Mouse (Mus musculus): Measurements from ENCODE around the gene Slco1a6.
"Not testable (repeated sequence)": the region's sequence is repeated elsewhere in the genome, so short reads cannot be mapped to it uniquely, and the experiment has no call there.

Slco1a6 gene

DNA sequence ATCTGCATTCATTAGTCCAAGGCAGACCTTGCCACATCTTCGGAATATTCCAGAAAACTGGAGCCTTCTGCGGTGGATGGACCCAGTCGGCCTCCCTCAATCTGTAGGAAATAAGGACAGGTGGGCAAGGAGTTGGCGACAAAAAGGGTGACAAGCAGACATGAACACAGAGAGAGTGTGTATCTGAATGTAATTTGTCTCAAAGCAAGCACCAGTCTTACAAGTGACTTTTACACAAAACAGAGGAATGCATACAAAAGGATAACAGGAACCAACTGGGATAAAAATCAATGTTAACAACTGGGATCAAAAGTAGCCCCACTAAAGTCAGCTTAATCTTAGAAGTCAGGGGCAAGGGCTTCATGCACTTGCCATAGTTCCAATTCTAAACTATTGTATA is at the start of gene Slco1a6:
Gene Slco1a6, minus strand, starts transcription at position 101 of the 400 bp plus-strand sequence.
- in situ Hi-C loops (cut with MseI, MboI): no loop called here

DNA sequence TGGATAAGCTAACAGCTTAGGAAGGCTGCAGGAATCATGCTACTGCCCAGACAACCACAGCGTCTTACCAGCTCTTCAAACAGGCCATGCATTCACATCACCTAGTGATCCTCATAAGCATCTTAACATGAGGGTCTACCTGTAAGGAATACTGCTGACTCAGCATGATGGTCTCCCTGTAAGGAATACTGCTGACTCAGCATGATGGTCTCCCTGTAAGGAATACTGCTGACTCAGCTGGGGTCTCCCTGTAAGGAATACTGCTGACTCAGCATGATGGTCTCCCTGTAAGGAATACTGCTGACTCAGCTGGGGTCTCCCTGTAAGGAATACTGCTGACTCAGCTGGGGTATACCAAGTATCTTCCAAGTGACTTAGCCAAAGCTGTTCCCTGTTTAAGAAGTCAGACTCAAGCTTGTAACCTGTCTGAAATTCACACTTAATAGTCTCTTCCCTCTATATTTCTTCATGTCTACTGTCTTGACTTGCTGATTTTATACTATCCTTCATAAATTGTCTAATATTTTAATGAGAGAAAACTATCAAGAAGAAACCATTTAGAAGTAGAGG is 42.5 kb upstream of the Slco1a6 start:
- in situ Hi-C loops (cut with MseI, MboI): not testable (repeated sequence)

DNA sequence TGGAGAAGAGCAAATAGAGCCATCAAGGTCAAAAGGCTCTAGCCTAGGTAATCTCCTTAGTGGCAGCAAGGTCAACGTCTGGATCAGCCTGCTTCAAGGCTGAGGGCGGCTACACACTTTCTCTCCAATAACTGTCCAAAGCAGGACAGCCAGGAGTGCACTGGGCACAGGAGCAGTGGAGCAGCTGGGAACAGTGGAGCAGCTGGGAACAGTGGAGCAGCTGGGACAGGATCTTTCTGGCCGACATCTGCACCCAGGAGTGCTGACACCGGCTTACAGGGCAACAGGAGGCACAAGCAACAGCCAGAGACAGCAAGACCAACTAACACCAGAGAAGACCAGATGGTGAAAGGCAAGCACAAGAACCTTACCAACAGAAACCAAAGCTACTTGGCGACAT is 36.7 kb upstream of the Slco1a6 start:
- in situ Hi-C loops (cut with MseI, MboI): no loop called here

DNA sequence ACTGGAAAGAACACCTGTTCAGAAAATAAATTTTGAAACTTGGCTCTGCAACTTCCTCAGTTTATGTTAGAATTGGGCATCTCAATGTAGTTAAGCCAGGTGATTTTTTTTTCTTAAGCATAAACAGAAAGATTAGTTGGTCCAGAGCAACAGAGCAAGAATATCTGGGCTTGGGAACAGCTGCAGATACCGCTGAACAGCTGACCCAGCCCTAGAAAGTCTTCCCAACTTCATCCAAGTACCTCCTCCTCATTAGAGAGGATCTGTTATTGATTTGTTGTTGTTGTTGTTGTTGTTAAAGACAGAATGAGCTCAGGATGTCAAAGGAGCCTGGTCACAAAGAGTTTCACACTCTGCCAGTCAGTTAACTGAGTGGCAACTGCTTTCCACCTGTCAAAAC is 31.1 kb upstream of the Slco1a6 start:
- in situ Hi-C loops (cut with MseI, MboI): no loop called here

DNA sequence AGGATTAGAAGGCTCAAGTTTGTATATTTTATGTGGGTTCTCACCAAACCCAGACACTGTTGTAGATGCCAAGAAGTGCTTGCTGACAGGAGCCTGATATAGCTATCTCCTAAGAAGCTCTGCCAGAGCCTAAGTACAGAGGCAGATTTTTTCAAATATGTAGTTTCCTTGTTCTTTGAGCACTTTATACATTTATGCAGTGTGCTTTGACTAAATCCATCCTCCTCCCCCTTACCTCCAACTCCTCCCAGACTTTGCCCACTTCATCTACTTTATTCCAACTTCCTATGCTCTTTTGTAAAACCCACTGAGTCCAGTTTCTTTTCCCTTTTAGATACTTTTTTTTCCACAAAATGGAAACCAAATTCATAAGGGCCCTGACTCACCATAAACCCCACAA is 11.8 kb upstream of the Slco1a6 start:
- in situ Hi-C loops (cut with MseI, MboI): no loop called here

DNA sequence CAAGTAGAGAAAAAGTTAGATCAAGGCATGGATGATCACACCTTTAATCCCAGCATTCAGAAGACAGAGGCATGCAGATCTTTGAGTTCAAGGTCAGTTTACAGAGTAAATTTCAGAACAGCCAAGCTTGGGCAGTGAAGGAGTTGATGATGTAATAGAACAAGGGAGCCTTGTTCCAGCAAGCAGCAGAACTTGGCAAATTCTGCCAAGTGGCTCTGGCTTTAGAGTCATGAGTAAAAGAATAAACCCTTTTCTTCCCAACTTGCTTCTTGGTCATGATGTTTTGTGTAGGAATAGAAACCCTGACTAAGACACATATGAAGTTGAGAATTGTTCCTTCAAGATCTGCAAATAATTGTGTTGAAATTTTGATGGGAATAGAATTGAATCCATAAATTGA is 3.5 kb upstream of the Slco1a6 start:
- in situ Hi-C loops (cut with MseI, MboI): no loop called here

DNA sequence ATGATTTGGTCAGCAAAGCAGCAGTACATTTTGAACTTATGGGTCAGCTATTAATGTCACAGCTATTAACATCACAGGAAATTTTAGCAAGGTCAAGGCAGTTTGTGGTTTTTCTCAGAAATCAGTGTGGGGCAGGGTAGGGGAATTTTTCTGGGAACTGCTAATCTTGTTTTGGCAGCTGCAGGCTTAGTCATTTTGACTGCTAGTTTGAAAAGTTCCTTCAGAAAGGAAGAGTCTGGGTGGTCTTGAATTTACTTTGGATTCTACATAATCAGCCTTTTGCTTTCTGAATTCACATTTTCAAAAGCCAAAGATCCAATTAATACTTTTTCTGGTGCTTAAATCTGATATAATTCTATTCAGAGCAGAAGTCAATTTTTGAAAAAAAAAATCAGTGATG is 1.4 kb upstream of the Slco1a6 start:
- in situ Hi-C loops (cut with MseI, MboI): no loop called here

DNA sequence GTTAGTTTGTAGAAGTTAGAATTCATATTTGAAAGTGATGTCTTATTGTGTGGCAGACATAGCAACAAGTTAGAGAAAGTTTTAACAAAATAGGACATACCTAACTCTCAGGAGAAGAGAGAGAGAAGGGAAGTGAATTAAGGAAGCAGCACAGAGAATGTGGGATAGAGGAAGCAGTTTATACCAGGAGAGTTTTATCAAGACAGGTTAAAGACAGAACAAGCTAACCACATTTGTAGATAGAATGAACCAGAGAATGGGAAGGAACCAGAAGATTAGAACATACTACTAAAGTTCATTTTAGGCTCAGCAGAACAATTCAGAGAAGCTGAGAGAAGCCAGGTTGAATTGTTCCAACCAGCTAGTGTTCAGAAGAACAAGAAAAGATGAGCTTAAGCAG is 7.8 kb downstream of the Slco1a6 start:
- in situ Hi-C loops (cut with MseI, MboI): no loop called here

DNA sequence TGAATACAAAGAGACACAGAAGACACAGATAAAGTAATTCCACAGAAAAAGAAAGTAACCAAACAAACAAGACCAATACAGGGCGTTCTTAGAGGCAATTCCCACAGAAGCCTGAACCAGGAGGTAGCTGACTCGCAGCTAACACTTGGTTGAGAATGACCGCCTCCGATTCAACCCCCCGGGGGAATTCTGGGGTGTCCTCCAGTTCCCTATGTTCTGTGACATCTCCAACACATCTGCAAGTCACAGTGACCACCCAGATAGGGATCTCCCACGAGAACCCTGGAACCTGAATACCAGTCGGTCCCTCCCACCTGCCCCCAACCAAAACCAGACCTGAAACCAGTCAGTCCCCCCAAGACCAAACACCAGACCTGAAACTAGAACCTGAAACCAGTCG is 14.1 kb downstream of the Slco1a6 start:
- in situ Hi-C loops (cut with MseI, MboI): no loop called here

DNA sequence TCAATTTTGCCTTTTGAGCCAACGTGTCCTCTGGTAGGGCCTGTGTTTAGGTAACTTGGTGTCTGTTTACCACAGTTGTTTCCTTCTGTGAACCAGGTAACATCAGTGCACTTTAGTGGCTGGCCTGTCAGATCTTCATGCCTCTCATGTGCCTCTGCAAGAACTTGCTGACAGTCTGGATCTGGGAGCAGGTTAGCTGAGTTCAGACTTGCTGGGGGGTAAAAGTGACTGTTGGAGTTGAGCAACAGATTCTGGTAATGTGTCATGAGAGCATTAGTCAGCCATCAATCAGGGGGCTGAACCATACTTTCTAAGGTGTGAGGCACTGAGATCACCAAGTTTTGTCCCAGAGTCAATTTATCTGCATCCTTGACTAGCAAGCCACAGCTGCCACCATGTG is 16.4 kb downstream of the Slco1a6 start:
- in situ Hi-C loops (cut with MseI, MboI): no loop called here

DNA sequence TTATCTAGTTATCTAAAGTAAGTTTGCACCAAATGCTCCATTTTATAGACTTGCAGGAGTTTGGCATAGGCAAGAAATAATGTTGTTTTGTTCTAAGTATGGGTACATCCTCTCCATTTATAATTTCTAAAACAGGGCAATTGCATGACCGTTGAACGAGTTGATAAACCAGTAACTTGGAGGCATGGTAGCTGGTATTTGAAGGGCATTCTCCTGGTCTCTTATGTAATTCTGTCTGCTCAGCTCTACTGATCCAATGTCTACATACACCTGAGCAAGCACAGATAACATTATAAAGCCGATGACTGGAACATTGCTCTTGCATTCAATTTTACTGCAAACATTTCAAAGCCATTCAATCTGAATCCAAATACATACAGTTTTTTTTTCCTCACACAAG is 20.9 kb downstream of the Slco1a6 start:
- in situ Hi-C loops (cut with MseI, MboI): no loop called here

DNA sequence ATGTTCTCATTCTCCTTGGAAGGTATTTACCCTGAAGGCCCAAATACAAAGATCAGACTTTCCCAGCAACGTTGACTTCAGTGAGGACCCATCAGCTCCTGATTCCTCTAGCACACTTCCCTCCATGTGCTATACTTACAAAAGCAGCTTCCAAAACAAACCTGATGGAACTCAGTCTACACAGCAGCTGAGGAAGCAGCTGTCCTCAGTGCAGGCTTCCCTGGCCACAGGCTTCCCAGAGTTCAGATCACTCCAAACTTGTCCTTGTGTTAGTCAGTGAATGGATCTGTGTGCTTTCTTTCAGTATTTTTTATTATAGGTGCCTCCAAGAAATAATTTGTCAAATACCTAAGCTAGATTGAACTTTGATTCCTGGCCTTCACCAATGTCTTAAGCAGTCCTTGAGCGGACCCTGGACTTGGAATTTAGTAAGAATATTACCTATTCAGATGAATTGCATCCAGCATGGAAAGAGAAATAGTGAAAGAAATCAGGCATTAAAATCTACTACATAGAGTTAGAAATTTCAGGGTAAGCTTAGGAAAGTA is 22.4 kb downstream of the Slco1a6 start:
- in situ Hi-C loops (cut with MseI, MboI): no loop called here

DNA sequence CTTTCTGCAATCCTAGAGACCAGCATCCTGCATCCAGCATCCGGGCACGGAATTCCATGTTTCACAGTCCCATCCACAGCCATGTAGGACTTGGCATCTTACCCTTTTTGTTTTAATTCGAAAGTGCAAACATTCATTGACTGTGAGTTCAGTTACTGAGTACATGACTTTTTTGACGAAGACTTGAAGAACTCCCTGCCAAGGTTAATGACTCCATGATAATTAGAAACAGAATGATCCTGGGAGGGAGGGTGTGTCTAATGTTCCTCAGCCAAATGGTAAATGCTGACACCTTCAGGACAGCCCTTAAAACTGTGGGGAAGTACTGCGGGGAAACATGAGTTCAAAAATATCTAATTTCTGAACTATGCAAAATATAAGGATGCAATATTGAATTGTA is 44.9 kb downstream of the Slco1a6 start:
- in situ Hi-C loops (cut with MseI, MboI): no loop called here

DNA sequence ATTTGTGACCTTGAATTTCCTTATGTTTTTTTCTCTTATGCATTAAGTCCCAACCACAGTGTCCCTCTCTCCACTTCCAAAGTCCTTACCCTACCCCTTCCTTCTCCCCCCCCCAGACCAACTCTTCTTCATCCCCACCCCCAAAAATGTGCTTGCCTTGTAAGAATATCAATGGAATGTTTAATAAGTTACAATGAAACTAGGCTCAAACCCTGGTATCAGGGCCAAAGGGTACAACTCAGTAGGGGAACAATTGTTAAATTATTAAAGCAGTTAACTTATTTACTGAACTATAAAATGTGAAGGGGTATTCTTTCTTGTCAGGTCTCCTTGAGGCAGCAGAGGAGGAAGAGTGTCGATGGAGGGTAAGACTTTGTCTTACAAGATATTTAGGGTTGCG is 47.1 kb downstream of the Slco1a6 start:
- in situ Hi-C loops (cut with MseI, MboI): no loop called here

DNA sequence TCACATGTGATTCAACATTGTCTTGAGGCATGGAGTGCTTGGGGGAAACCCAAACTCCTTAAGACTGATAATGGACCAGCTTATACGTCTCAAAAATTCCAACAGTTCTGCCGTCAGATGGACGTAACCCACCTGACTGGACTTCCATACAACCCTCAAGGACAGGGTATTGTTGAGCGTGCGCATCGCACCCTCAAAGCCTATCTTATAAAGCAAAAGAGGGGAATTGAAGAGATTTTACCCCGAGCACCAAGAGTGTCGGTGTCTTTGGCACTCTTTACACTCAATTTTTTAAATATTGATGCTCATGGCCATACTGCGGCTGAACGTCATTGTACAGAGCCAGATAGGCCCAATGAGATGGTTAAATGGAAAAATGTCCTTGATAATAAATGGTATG is 54.2 kb downstream of the Slco1a6 start:
- in situ Hi-C loops (cut with MseI, MboI): not testable (repeated sequence)

DNA sequence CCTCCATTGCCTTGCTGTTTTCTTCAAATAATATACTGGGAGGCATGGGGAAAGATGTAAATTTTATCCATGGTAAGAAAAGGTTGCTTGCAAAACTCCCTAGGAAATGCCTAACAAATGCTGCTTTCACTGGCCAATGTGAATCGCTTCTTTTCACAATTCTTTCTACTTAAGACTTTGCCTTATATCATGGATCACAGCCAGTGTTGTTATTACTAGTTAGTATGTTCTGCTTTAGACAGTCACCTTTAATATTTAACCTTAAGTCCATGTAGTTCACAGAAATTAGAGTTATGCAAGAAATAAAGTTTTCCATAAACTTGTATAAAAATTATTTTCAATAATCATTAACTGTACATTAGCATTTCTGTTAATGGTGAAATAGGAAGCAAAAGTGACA is 60.0 kb downstream of the Slco1a6 start:
- in situ Hi-C loops (cut with MseI, MboI): no loop called here

DNA sequence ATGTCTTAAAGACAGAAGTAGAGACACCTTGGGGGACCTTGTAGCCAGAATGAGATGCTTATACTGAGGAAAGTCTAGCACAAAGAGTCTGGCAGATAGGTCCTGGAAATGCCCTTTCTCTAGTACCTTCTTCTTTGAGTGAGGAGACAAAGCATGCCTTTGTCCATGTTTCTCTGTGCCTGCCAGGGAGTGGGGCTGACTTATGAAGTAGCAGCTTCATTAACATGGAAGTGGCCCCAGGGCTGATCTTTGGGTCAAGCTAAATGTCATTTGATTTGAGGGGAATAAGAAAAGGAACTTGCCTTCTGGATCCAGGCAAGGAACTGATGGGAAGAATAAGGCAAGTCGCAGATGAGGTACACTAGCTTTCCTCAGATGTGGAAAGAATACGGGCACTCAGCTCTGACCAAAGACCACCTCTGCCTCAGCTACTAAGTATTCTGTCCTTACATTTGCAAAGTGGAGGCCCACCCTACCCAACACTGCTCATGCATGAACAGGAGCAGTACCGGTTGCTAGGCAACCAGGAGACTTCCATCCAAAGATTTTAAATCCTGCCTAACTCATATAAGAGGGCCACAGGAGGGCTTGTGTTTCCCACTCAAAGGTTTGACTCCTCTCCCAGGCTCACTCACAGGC is 96.5 kb downstream of the Slco1a6 start:
- in situ Hi-C loops (cut with MseI, MboI): no loop called here

DNA sequence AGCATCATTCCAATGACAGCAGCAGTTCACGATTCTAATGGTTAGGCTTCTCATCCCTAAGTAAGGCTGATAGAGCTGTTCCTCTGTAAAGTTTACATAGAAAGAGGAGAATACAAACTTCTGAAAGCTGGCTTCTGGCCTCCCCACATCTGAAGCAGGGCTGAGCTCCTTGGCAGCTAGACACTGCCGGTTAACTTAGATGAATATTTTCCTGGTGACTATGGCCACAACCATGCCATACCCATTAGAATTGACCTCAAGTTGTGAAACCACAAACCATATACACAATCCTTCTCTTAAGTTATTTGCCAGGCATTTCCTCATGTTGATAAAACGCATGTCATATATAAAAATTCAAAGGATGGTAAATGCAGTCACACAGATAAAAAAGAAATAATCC is 117.2 kb downstream of the Slco1a6 start:
- in situ Hi-C loops (cut with MseI, MboI): no loop called here

DNA sequence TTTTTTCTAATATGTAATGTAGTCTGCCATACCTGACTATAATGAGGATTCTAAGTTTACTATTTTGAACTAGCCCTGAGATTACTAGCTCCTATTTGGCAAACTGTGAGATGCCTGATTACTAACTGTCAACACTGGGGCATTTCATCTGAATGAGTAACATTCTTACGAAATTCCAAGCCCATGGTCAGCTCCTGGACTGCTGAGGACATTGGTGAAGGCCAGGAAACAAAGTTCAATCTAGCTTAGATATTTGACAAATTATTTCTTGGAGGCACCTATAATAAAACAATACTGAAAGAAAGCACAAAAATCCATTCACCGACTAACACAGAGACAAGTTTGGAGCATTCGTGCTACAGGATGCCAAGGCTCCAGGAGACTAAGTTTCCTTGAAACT is 150.0 kb downstream of the Slco1a6 start:
- in situ Hi-C loops (cut with MseI, MboI): not testable (repeated sequence)

DNA sequence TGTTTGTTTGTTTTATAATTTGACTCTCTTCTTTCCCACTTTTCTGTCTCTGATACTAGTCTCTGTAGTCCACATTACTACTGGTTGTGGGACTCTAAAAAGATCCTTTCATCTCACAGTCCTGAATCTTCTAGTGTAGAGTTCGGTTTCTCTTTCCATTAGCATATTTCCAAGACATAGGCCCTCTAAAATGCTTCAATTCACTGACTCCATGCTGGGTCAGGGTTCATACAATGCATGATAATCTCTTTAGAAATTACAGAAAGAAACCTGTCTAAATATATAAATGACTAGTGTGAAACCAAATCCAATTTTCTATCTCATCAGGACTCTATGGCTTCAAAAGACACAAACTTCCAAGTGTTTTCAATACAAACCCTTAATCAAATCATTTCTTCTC is 160.6 kb downstream of the Slco1a6 start:
- in situ Hi-C loops (cut with MseI, MboI): no loop called here

DNA sequence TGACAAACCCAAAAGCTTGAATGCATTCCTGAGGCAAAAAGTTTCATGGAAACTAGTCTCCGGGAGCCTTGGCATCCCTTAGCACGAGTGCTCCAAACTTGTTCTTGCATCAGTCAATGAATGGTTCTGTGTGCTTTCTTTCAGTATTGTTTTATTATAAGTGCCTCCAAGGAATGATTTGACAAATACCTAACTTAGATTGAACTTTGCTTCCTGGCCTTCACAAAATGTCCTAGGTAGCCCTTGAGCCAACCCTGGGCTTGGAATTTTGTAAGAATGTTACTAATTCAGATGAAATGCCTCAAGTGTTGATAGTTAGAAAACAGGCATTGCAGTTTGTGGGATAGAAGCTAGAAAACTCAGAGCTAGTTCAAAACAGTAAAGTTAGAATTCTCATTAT is 162.6 kb downstream of the Slco1a6 start:
- in situ Hi-C loops (cut with MseI, MboI): no loop called here

DNA sequence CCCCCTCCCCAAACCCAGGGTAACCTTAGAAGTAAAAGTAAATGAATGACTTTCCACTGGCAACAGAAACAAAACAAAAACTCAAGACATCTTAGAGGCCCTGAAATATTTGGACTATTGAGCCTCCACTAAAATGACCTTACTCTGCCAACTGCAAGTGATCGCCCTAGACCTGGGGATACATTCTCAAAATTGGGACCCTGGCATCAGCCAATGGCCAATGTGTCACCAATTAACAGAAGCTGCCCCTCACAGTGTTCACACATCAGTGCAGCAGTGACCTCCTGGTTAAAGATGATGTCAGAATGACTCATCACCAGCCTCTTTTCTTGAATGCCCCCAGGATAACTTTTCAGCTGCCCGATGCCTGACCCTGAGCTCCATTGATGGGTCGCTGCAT is 166.4 kb downstream of the Slco1a6 start:
- in situ Hi-C loops (cut with MseI, MboI): no loop called here

DNA sequence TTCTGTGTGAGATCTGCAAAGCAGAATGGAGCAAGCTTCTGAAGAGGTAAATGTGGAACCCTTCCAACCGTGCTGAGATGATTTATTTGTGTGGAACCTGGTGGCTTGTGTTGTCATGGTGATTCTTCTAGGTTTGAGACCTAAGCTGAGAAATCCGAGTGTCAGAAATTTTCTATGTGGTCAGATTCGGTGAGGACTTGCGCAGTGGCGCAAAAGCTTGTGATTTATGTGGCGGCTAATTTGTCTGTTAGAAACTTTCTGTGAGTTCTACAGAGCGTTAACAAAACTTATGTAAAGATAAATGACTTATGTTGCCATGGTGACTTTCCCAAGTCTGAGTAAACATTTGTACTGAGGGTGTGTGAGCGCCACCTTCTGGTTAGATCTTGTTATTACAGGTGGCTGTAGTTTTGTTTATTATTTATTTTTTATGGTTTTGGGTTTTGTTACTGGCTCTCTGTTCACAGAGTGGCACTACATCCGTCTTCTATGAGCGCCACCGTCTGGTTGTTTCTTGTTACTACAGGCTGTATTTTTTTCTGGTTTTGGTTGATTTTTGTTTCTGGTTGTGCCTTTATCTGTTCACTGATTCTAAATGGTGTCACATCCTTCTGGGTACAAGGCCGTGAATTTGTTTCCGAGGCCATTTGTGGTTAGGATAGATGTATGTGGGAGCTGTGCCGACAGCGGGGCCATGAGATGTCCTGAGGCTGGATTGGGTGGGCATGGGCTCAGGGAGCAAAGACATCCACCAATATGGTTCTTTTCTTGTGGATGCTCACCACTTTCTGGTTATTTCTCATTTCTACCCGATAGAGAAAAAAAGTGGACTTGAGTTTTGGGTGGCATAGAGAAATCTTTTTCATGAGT is 167.8 kb downstream of the Slco1a6 start:
- in situ Hi-C loops (cut with MseI, MboI): no loop called here
